Mouse (Mus musculus) liver (tissue): ENCODE data around the gene Col9a1.
A peak's percentile ranks its signal among the peaks of the same experiment; 100 is the strongest.

Experiments
- DNase-seq: peaks from one replicate; pipeline ENCODE4 v3.0.0-alpha.2; 2020; ENCODE audit warnings: mixed read lengths

The Col9a1 gene

DNA sequence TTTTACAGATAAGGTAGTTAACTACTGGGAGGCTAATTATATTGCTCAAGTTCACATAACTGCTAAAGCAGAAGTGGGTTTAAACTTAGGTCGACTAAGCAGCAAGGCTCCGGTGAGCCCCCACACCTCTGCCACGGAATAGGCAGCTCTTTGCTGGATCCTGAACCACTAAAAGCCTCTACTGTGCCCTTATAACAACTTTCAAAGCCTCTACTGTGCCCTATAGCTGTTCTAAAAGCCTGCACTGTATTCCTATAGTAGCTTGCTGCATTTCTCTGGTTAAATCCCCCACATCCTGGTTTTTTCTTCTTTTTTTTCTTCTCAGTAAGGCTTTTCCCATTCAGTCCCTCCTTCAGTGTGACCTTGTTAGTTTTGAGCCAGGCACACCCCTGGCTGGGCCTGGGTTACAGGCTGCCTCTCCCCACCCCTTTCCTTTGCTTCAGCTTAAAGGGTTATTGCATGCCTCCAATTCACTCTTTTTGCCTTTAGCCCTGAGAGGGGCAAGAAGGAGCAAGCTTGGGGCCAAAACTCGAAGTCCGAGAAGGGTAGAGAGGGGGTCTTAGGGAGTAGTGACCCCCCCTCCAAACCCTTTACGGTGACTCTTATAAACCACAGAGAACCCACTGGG is at the start of gene Col9a1:
TSS of gene Col9a1 (plus strand) at position 387 of the 628 bp plus-strand sequence.
- DNase-seq: no peak

DNA sequence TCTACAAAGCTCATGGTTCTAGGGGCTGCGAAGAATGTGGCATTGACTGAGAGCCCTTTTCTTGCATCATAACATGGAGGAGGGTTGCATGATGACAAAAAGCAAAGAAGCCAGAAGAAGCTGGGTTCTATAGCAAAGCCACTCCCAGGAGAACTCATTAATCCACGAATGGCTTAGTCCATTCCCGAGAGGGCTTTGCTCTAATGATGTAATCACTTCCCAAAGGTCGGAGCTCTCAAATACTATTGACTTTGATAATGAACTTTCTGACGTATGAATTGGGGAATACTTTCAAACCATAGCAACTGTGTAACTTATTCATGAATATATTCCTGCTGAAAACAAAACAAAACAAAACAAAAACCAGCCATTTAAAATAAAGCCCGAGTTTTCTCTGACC is 49.5 kb upstream of the Col9a1 start:
- DNase-seq: no peak

DNA sequence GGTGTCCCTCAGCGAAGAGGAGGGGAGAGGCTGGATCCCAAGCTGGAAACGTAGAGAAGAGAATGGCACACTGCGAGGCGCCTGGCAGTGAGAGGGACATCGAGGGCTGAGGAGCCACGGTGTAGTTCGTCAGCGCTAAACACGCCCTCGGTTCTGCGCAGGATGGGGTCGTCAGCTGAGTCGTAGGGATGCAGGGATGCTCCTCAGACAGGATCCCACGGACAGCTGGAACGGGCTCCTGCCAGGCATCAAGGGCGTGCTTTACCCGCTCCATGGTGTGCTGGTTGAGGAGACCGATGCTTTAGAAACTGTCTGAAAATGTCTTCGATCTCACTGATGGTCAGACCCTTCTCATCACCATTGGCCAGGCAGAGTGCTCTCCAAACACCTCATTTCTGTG is 43.6 kb upstream of the Col9a1 start:
- no peak for DNase-seq

DNA sequence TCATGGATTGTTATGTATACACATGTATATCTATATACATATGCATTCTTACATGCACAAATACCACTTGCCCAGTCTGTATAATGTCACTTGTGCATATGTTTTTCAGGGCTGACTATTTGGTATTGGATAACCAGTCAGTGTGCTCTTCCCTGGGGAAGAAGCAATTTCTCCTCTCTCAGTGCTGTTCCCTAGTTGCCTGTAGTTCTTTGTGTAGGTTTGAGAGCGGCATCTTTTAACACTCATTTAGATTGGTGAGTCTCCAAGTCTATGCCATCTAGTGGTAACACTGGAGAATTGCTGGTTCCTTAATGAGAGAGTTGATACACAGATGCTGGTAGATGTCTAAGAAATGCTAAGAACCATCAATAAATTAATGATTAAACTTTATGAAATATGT is 42.6 kb upstream of the Col9a1 start:
- no peak for DNase-seq

DNA sequence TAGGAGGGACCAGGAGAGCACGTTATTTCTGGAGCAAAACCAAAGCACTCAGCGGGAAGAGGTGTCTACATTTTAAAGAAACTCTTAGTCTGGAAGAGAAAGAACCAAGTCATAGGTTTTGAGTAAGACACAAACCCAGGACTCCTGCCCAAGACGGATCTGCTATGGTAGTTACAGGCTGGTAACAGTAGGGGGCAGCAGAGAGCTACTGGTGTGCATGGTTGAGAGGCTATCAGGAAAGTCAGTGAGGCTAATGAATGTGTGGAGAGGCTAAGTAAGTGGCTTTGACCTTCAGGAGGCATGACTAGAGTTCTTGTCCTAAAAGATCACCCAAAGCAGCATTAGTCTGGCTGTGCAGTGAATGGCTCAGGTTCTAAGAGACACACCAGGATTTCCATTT is 40.3 kb upstream of the Col9a1 start:
- peak; percentile 50 for DNase-seq

DNA sequence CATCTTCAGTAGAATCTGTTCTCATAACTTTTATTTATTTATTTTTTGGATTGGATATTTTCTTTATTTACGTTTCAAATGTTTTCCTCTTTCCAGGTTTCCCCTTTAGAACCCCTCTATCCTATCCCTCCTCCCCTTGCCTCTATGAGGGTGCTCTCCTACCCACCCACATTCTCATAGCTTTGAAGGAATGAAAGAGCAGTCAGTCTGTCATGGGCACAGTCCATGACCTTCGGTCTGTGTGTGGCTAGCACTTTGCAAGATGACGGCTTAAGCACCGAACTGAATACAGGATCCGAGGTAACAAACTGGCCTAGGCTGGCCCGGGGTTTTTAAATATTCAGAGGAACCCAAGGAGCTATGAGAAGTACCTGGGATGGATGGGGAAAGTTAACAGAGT is 36.9 kb upstream of the Col9a1 start:
- no peak for DNase-seq

DNA sequence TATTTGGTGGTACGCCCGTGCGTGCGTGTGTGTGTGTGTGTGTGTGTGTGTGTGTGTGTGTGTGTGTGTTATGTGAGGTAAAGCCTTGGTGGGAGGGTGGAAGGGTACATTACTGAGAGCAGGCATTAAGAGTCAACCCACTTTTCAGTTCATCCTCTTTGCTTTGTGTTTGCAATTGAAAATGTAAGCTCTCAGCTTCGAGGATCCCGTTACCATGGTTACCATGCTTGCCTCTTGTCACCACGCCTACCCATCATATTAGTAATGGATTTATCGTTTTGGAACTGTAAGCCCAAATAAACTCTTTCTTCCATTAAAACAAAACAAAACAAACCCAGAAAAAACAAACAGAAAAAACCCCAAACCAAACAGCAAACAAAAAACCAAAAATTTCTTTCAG is 33.9 kb upstream of the Col9a1 start:
- DNase-seq: no peak

DNA sequence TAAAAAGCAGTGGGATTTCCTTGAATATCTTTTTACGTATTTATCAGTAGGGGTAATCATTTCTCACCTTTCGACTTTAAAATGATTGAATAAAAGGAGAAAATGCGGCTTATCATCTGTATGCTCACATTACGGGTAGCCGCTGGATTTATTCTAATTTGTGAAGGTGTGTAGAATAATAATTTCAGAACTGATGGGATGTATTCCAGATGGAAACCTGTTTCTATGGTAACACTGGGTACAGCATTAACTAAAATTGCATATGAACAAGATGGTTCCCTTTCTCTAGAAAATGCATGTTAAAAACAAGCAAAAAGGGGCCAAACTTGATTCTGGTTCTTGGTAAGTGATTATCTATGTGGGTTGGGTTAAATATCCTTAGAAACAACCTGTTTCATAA is 19.7 kb upstream of the Col9a1 start:
- DNase-seq: no peak

DNA sequence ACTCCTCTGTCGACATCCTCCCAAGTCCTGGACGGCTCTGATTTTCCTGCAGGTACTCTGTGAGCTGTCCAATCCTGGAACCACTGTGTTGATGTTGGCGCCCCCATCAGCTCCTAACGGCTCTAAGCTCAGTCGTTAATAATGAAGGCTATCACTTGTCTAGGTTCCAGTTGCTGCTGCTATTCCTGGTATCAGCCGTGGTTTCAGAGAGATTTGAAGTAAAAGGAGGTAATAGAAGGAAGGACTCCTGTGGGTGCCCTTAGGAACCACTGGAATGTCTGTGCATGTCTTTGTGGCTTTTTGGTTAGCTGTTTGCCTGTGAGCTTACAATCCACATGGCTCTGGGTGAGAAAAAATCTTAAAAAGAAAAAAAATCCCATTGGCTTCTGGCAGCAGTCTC is 8.0 kb upstream of the Col9a1 start:
- no peak for DNase-seq

DNA sequence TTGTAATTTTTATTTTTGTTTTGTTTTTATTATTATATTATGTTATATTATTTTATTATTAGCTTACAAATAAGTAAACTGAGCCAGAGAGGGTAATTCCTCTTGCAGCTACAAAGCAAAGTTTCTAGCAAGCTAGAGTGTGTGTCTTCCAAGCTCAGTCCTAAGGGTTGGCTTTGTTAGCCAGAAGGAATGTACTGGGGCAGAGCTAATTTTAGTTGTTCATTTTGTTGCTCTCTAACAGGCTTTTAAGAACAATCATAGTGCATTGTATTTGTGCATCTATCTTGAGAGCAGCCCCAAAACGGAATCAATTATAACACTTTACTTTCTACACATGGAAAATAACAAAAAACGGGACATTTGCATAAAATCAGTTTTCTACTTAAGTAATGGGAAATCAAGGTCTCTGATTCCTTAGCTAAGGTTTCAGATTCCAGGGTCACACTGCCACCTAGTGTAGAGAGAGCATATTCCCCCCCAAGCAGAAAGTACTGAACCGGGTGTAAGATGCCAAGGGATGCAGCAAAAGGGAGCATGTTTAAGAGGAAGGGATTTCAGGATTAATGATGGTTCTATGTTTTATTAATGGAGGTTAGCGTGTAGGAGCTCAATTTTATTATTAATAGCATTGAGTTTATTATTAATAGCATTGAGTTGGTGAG is 6.1 kb upstream of the Col9a1 start:
- DNase-seq: no peak

DNA sequence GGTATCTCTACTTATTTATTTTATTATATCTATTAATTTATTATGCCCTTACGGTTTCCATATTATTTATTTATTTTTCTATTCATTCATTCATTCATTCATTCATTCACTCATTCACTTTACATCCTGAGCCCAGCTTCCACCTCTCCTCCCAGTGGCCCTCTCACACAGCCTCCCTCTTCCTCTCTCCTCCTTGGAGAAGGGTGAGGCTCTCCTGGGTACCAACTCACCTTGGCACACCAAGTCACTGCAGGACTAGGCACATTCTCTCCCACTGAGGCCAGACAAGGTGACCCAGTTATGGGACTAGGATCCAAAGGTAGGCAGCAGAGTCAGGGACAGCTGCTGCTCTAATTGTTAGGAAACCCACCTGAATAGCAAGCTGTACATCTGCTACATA is 5.5 kb upstream of the Col9a1 start:
- DNase-seq: no peak

DNA sequence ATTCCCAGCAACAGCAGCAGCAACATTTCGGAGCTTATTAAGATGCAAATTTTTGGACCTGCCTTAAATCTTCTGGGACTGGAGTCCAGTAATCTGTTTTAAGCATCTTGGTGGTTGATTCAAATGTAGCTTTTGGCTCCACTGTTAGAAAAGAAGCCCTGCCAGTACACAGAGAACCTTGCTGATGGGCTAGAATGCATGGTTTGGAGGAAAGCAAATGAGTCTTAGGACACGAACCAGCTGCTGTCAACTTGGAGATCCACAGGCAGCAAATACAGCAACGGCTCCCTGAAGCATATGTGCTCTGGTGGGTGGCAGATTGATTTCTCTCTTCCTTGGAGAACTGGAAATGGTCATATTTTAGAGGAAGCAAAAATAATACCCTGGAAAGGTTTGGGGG is 4.8 kb upstream of the Col9a1 start:
- DNase-seq: no peak

DNA sequence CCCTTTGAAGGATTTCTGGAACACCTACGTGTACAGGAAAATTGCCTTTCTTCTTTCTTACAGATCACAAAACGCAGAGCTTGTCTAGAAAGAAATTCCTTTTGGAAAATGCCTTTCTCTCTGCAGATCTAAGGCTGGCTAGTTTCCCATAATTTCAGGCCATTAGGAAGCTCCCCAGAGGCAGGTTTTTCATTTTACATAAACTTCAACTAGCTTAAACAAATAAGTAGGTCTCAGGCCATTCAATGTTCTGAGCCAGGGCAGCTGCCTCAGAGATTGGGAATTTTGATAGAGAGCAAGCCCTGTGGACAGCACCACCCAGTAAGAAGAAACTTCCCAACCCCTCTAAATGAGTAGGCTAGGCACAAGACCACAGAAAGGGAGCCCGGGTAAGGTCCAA is 1.6 kb upstream of the Col9a1 start:
- DNase-seq: no peak

DNA sequence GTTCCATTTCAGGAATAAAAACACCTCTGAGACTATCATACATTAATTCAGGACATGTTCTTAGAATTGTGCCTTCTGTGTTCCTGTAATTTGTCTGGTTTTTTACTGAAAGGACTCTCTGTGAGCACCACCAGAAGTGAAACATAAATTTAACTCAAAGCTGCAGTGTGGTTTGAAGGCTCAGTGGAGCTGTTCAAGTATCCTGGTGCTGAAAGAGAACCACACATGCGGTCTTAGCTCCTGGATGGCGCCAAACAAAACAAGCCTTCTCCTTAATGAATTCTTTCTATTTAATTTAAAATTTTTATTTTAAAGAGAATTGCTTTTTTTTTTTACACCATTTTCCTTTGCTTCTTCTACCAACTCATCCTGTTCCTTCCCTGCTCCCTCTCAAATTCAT is 2.4 kb downstream of the Col9a1 start:
- no peak for DNase-seq

DNA sequence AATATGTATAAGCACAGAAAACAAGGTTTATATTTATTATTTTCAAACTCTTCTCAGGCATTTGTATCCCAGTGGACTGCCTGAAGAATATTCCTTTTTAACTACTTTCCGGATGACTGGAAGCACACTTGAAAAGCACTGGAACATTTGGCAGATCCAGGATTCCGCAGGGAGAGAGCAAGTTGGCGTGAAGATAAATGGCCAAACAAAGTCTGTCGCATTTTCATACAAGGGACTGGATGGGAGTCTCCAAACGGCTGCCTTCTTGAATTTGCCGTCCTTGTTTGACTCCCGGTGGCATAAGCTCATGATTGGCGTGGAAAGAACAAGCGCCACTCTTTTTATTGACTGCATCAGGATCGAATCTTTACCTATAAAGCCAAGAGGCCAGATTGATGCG is 7.6 kb downstream of the Col9a1 start:
- no peak for DNase-seq

DNA sequence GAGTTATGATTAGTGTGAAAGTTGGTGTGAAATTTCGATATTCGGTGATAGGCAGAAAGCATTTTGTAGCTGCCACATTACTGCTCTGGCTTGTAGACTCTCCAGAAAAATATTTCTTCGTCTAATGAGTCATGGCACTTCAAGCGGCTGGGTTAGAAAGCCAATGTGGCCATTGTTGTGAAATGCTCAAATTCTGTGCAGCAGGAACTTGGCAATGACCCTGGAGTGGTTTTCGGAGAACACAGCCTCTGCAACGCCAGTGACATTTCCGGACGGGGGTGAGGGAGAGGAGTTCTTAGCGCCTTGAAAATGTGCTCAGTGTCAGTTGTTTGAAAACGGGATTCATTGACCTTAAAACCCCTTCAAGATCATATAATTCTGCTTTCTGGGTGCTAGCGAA is 9.6 kb downstream of the Col9a1 start:
- no peak for DNase-seq

DNA sequence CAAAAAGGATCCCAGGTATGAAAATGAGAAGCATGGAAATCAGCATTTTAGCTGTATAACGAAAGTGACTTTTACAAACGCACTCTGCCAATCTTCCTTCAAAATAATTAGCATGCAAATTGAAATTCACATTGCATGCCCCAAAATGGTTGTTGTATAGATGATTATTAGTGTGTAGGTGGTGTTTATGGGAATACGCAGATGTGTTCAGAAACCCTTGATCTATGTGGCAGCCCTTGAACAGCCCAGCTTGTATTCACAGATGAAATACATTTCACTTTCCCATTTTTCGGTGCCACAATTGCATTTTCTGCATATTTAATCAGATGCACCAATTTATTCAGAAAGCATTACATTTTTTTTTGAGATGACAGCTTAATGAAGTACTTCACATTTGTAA is 14.3 kb downstream of the Col9a1 start:
- no peak for DNase-seq

DNA sequence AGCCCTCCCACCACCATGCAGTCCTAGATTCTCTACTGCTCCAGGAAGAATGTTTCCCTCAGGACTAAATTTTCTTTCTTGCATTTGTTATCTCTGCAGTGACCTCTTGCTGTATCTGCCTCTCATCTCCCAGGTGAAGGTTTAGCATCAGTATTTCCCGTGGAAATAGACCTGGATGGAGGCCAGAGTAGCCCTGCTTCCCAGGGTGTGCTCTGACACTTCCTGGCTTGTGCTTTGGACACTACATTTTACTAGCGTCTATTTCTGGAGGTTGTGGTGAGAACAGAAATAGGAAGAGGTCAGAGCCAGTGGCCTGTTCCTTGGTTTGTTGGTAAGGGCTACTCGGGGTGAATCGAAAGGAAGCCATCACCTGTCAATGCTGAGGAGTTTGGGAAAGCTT is 16.7 kb downstream of the Col9a1 start:
- no peak for DNase-seq

DNA sequence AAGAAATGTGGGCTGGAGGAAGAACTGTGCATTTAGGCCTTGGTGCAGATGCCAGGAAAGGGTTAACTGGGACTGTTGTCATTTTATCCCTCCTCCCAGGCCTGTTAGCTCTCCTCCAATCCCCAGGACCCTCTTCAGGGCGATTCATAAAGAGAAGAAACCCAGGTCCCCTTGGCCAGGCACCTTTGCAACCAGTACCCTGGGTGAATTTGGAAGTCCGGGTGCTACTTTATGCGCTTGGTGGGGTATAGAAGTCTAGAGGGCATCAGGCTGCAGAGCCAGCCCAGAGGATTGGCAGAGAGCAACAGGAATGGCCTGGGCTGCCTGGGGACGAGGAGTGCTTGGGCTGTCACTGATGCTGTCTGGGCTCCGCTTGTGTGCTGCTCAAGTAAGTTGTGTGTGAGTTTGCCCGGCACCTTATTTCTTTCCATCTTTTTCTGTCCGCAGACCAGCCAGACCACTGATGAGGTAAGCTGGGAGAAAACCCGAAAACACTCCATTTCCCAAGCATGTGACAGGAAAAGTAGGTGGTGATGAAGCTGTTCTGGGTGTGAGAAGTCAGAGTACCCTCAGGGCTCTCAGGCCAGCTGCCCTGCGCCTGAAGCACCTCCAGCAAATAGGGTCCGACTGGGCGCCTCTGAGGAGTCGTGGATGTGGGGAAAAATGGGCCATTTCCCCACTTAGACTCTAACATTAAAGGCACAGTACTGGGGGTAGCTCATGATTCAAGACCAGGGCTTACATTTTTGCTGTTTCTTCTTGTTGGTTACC is 17.8 kb downstream of the Col9a1 start:
- no peak for DNase-seq

DNA sequence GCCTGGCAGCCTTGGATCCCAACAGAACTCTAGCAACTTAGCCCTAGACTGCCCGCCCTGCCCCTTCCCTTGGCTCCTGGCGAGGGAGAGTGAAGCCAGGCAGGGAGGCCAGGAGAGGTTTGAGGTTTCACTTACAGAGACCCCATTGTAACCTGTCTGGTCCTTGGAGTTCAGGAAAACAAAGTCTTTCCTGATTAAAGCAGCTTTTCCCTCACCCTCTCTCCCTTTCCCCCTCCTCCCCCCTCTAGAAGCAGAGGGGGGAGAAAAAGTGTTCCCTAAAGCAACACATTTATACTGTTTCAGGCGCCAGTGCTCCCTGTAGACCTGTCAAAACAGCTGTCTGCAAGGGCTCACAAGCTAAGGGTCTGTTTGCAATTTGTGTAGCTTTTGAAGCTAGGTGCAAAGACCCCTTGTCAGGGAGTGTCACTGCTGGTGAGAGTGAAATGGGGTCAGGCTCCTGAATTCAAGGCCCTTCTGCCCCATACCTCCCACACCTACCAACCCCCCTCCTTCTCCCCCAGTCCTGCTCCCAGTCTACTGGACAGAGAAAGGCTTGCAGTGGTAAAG is 18.6 kb downstream of the Col9a1 start:
- no peak for DNase-seq

DNA sequence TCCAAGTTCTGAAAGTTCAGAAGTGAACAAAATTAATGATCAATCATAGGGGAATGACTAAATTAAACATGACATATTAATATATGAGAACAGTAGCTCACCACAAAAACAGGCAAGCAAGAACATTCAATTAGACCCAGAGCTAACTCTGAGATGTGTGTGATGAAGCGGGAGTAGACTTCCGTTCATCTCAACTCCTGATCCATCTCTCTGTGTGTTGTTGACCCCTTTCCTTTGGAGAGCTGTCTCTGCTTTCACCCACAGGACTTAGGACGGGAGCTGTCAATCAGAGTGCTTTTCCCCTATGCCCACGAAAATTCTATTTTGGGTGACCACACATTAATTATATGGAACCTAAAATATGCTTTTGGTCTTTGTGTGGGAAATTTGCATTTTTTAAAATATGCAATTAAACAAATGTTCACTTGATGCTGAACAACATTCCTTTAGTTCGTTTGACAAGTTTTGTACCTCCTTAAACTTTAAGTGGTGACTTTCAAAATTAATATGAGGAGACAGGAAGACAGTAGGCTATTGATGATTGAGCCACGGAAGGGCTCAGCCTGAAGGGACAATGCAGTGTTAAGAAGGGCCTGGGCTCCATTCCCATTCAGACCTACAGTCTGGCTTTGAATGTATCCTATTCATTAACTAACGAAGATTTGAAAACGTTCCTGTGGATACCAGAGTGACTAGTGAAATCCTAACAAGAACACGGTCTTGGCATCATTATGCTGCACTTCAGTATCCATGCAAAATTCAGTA is 34.4 kb downstream of the Col9a1 start:
- DNase-seq: no peak

DNA sequence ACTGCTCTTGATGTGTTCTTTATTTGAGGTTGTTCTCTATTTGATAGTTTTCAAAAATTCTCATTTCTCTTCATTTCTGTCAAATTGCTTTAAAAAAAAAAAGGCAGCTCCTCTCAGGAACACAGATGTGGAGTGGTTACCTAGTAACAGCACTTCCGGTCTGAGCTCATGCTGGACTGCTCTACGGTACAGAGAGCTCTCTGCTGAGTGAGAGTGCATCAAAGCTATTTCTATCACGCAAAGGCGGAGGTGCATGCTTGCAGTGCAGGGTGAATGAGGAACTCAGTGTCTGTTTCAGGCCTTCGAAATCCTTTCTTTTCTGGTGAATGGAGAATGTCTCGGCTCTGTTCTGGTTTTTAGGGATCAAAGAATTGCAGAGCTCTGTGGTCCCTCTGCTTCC is 41.6 kb downstream of the Col9a1 start:
- DNase-seq: no peak

DNA sequence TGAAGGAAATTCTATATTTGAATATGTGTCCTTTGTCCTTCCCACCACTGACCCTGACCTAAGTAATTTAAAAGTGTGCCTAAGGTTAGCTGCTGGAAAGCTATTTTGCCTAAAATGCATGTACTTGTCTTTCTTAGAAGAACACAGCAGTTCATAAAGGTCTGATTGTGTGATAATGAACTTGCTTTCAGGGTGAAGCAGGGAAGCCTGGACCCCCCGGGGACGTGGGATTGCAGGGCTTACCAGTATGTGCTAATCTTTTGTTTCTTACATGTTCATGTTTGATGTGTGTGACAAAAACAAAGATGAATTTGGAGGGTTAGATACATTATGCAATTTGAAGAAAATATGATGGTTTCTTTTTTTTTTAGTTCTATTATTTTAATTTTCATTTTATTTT is 44.8 kb downstream of the Col9a1 start:
- no peak for DNase-seq
